Mouse (Mus musculus): Measurements from ENCODE around the gene 4931417E11Rik.

GRCm38 (mm10) chr6:73462543-73462942 is 6.9 kb downstream of the 4931417E11Rik start:
- TF ChIP-seq CTCF (IDR thresholded peaks at IDR 0.05; ENCODE audit: borderline replicate concordance, control insufficient read depth, extremely low read depth, insufficient read depth, low read length, poor library complexity) (no peak), POLR2A (IDR thresholded peaks at IDR 0.05; ENCODE audit: control insufficient read depth, extremely low read depth, insufficient read depth, low read length, poor library complexity) (no peak)
